Mouse (Mus musculus) lung, postnatal 0 days (tissue): ENCODE data around the gene Acap2.

Experiments used
- CTCF ChIP-seq: IDR thresholded peaks from 2 replicates; pipeline ENCODE4 v1.5.1; 2016; ENCODE audit warnings: antibody characterized with exemption, mild to moderate bottlenecking
- EP300 ChIP-seq: IDR thresholded peaks from 2 replicates; pipeline ENCODE4 v1.6.1; 2016; ENCODE audit warnings: antibody characterized with exemption, mild to moderate bottlenecking, control low read depth

GRCm38 (mm10) chr16:31247442-31247841 lies 46.4 kb upstream of the Acap2 start:
- TF ChIP-seq CTCF (no peak), EP300 (no peak)
